Mouse (Mus musculus) stomach, embryonic 14.5 days (tissue): ENCODE data around the gene Dnajc22. TPM values are rescaled to one million over a fixed set of nuclear protein-coding genes. Genes with fewer than 3 reads are reported as not detected.
"Not testable (repeated sequence)": the region's sequence is repeated elsewhere in the genome, so short reads cannot be mapped to it uniquely, and the experiment has no call there.

ENCODE experiments used
- ATAC-seq: fragments of 200-750 bp; cut with Nextera tagmentation; 2 replicates; pipeline ENCODE4 v1.8.0; 2017; ENCODE audit warnings: low read depth, moderate TSS enrichment; ENCODE audit not compliant: insufficient number of reproducible peaks, insufficient read depth, low FRiP score
- H3K27ac ChIP-seq: fragments of 300-500 bp; sonication (generic); 2 replicates; pipeline ENCODE4 v1.5.1; 2014; ENCODE audit warnings: mild to moderate bottlenecking, low read length, moderate library complexity, mixed read lengths
- H3K27me3 ChIP-seq: fragments of 300-500 bp; sonication (generic); 2 replicates; pipeline ENCODE4 v1.6.1; 2014; ENCODE audit warnings: low read length, control low read depth, mixed read lengths; ENCODE audit not compliant: control insufficient read depth, insufficient read depth
- H3K36me3 ChIP-seq: fragments of 300-500 bp; sonication (generic); 2 replicates; pipeline ENCODE4 v1.6.1; 2014; ENCODE audit warnings: mild to moderate bottlenecking, control low read depth, low read length, moderate library complexity, mixed read lengths; ENCODE audit not compliant: control insufficient read depth, insufficient read depth
- H3K4me1 ChIP-seq: fragments of 300-500 bp; sonication (generic); 2 replicates; pipeline ENCODE4 v1.6.1; 2014; ENCODE audit warnings: low read length, control low read depth, mixed read lengths; ENCODE audit not compliant: control insufficient read depth, insufficient read depth
- H3K4me2 ChIP-seq: fragments of 300-500 bp; sonication (generic); replicated peaks from 2 replicates; pipeline ENCODE4 v1.6.1; 2014; ENCODE audit warnings: low read depth, low read length, control low read depth
- H3K4me3 ChIP-seq: fragments of 300-500 bp; sonication (generic); 2 replicates; pipeline ENCODE4 v1.5.1; 2014; ENCODE audit warnings: low read depth, low read length, control low read depth
- H3K9ac ChIP-seq: fragments of 300-500 bp; sonication (generic); replicated peaks from 2 replicates; pipeline ENCODE4 v1.6.1; 2014; ENCODE audit warnings: low read depth, mild to moderate bottlenecking, control low read depth, low read length, moderate library complexity, mixed read lengths
- H3K9me3 ChIP-seq: fragments of 300-500 bp; sonication (generic); 2 replicates; pipeline ENCODE4 v1.6.1; 2016; ENCODE audit warnings: low read depth, low read length, control low read depth; ENCODE audit not compliant: control insufficient read depth
- WGBS: fragments of 180-500 bp; shearing (Covaris S2); extraction: QIAGEN DNeasy Blood & Tissue Kit; methylation state at CpG from one replicate; pipeline ENCODE4 v1.1.7; 2014; 5-methylcytosine and 5-hydroxymethylcytosine counted together
- polyA plus RNA-seq: library from polyadenylated mRNA; unstranded; fragments of >200 nt; fragmentation: Nextera tagmentation; extraction: Ambion mirVana; gene quantifications from 2 replicates; pipeline ENCODE4 v1.2.1, GENCODE M21; 2014

Dnajc22 gene
- polyA plus RNA-seq, 1 experiment from 2014 or later, result 9.3 TPM

- no peak overlapping the region for H3K4me3 ChIP-seq
- no peaks in the 10 kb centered on the region for H3K4me1 ChIP-seq
- no peaks in the 10 kb centered on the region for H3K9me3 ChIP-seq
- ATAC-seq, result no peak
- H3K36me3 ChIP-seq, result no peaks in the 10 kb centered on the region
- no peaks in the 10 kb centered on the region for H3K27me3 ChIP-seq
- WGBS, result 77% methylated on average over 12 of the region's 12 CpGs
- no peak overlapping the region for H3K4me2 ChIP-seq
- H3K9ac ChIP-seq, result no peak overlapping the region
- H3K27ac ChIP-seq, result no peak overlapping the region
Observed at GRCm38 (mm10) chr15:99065557-99066165, 27.3 kb upstream of the Dnajc22 start.

- no peaks in the 10 kb centered on the region for H3K27me3 ChIP-seq
- peaks cover 11% of the 10 kb centered on the region; the same call in 1 of the 2 replicates for H3K4me1 ChIP-seq
- no peak overlapping the region for H3K9ac ChIP-seq
- H3K36me3 ChIP-seq, result 0 out of 2 replicates have a peak, but pooled peaks cover 4% of the 10 kb centered on the region
- no peak overlapping the region for H3K4me3 ChIP-seq
- no peak overlapping the region for H3K27ac ChIP-seq
- no peak for ATAC-seq
- no peaks in the 10 kb centered on the region for H3K9me3 ChIP-seq
- no peak overlapping the region for H3K4me2 ChIP-seq
- WGBS, result 84% methylated on average over 1 of the region's 1 CpGs
Observed at GRCm38 (mm10) chr15:99071988-99072387, 21.0 kb upstream of the Dnajc22 start.

DNA sequence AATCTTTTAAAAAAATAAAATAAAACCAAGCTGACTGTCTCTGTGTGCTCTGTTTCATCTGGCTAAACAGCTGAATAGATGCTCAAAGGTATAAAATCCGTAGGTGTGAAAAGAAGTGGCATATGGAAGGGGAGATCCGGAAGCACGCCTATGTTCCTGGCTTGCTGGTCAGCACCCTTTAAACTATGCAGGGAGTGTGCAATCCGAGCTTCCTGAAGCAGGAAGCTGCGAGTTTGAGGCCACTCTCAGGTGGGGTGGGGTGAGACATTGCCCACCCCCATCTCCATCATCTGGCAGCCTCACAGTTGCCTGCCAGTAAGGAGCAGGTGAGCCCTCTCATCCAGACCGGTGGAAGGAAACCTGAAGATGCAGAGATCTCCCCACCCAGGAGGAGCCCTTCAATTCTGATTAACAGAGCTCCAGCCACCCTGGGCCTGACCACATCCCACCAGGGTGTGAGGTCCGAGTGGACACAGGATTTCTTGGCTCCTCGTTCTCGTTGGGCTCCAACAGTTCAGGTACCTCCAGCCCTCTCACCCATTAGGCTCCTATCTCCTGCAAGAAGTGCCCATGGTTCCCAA lies 18.9 kb upstream of the Dnajc22 start, which contains the start of gene Troap:
Gene Troap, plus strand, starts transcription at position 557 of the 581 bp plus-strand sequence.
- peak within 1 kb of the TSS; percentile 96 for H3K27ac ChIP-seq
- H3K36me3 ChIP-seq, result peaks cover 22% of the 10 kb centered on the region
- 15% methylated on average over 9 of the region's 9 CpGs for WGBS
- H3K4me3 ChIP-seq, result peak within 1 kb of the TSS; percentile 44
- H3K9me3 ChIP-seq, result no peaks in the 10 kb centered on the region
- H3K27me3 ChIP-seq, result no peaks in the 10 kb centered on the region
- H3K4me2 ChIP-seq, result peak within 1 kb of the TSS; percentile 87
- peak; percentile 7; the same call in 1 of the 2 replicates for ATAC-seq
- H3K9ac ChIP-seq, result peak within 1 kb of the TSS; percentile 77
- H3K4me1 ChIP-seq, result peaks cover 11% of the 10 kb centered on the region; the same call in 1 of the 2 replicates

GRCm38 (mm10) chr15:99074600-99075333 lies 18.2 kb upstream of the Dnajc22 start:
- Histone ChIP-seq H3K9me3 (no peaks in the 10 kb centered on the region), H3K36me3 (peaks cover 22% of the 10 kb centered on the region), H3K27me3 (no peaks in the 10 kb centered on the region), H3K9ac (peak overlapping the region; percentile 77), H3K27ac (peak overlapping the region; percentile 96), H3K4me3 (peak overlapping the region; percentile 44), H3K4me1 (peaks cover 11% of the 10 kb centered on the region; the same call in 1 of the 2 replicates), H3K4me2 (peak overlapping the region; percentile 87)
- ATAC-seq, result peak; percentile 97
- WGBS, result under 1% methylated on average over 44 of the region's 44 CpGs

DNA sequence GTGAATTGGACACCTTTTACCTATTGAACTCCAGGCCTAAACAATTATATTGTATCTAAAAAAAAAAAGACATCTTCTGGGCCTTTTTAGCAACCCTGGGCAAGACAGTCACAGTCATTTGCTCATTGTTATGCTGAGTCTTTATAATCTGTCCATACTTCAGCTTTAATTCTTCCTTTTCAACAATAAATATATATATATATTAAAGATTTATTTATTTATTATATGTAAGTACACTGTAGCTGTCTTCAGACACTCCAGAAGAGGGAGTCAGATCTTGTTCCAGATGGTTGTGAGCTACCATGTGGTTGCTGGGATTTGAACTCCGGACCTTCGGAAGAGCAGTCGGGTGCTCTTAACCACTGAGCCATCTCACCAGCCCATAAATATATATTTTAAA lies 17.0 kb upstream of the Dnajc22 start:
- peaks cover 25% of the 10 kb centered on the region for H3K36me3 ChIP-seq
- 92% methylated on average over 3 of the region's 3 CpGs for WGBS
- H3K27ac ChIP-seq, ATAC-seq, H3K9ac ChIP-seq, H3K27me3 ChIP-seq, H3K9me3 ChIP-seq: not testable (repeated sequence)
- H3K4me1 ChIP-seq, result peaks cover 11% of the 10 kb centered on the region; the same call in 1 of the 2 replicates
- peak overlapping the region; percentile 44 for H3K4me3 ChIP-seq
- peak overlapping the region; percentile 87; the same call in 1 of the 2 replicates for H3K4me2 ChIP-seq

- peaks cover 11% of the 10 kb centered on the region; the same call in 1 of the 2 replicates for H3K4me1 ChIP-seq
- no peak for ATAC-seq
Observed at GRCm38 (mm10) chr15:99078181-99078910, 14.6 kb upstream of the Dnajc22 start.

GRCm38 (mm10) chr15:99079804-99080203 lies 13.2 kb upstream of the Dnajc22 start:
- Histone ChIP-seq H3K4me3 (no peak overlapping the region), H3K4me2 (no peak overlapping the region), H3K27me3 (peaks cover 6% of the 10 kb centered on the region; the same call in 1 of the 2 replicates), H3K4me1 (peaks cover 11% of the 10 kb centered on the region), H3K9me3 (no peaks in the 10 kb centered on the region), H3K27ac (no peak overlapping the region), H3K36me3 (peaks cover 42% of the 10 kb centered on the region), H3K9ac (no peak overlapping the region)
- ATAC-seq, result no peak
- WGBS, result 77% methylated on average over 3 of the region's 3 CpGs

More at GRCm38 (mm10) chr15:99078181-99078910, 14.6 kb upstream of the Dnajc22 start:
- no peak overlapping the region for H3K9ac ChIP-seq
- H3K4me3 ChIP-seq, result no peak overlapping the region
- H3K36me3 ChIP-seq, result peaks cover 42% of the 10 kb centered on the region
- H3K9me3 ChIP-seq, result no peaks in the 10 kb centered on the region
- H3K4me2 ChIP-seq, result no peak overlapping the region
- 75% methylated on average over 15 of the region's 15 CpGs for WGBS
- no peaks in the 10 kb centered on the region; the same call in 1 of the 2 replicates for H3K27me3 ChIP-seq
- no peak overlapping the region for H3K27ac ChIP-seq

DNA sequence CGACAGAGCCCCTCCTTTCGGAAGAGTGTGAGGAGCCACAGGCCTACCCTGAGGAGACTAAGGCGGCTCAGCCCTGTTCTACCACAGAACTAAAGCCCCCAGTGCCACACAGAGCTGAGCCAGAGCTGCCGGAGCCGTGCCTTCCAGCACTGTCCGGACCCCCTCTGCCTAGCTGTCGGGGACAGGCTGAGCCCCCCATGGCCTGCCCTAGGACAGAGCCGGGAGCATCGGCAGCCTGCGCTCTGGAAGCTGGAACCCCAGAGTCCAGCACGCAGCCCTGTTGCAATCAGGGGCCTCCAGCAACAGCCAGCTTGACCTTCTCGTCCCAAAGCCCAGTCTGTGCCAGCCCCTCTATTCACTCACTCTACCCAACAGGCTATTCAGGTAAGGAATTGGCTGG lies 10.6 kb upstream of the Dnajc22 start:
- ATAC-seq, result no peak
- H3K36me3 ChIP-seq, result peaks cover 35% of the 10 kb centered on the region
- no peak overlapping the region for H3K4me2 ChIP-seq
- no peak overlapping the region for H3K27ac ChIP-seq
- no peak overlapping the region for H3K9ac ChIP-seq
- H3K4me1 ChIP-seq, result peaks cover 5% of the 10 kb centered on the region; the same call in 1 of the 2 replicates
- 97% methylated on average over 12 of the region's 12 CpGs for WGBS
- H3K4me3 ChIP-seq, result no peak overlapping the region
- peaks cover 23% of the 10 kb centered on the region for H3K27me3 ChIP-seq
- H3K9me3 ChIP-seq, result no peaks in the 10 kb centered on the region
